Mouse (Mus musculus) neural tube, embryonic 14.5 days (tissue): ENCODE results near the gene Mettl7a1. TPM values are rescaled to one million over a fixed set of nuclear protein-coding genes. Genes with fewer than 3 reads are reported as not detected.
"Not testable (repeated sequence)": the region's sequence is repeated elsewhere in the genome, so short reads cannot be mapped to it uniquely, and the experiment has no call there.

ENCODE experiments used
- ATAC-seq: fragments of 200-750 bp; cut with Nextera tagmentation; 2 replicates; pipeline ENCODE4 v1.8.0; 2017; ENCODE audit warnings: low read depth, mild to moderate bottlenecking, moderate TSS enrichment, moderate library complexity
- H3K27ac ChIP-seq: fragments of 300-500 bp; sonication (generic); 2 replicates; pipeline ENCODE4 v1.5.1; 2014; ENCODE audit warnings: low read depth, mild to moderate bottlenecking, control low read depth, low read length, moderate library complexity, mixed read lengths
- H3K27me3 ChIP-seq: fragments of 300-500 bp; sonication (generic); 2 replicates; pipeline ENCODE4 v1.6.1; 2014; ENCODE audit warnings: low read length; ENCODE audit not compliant: control insufficient read depth, insufficient read depth
- H3K36me3 ChIP-seq: fragments of 300-500 bp; sonication (generic); 2 replicates; pipeline ENCODE4 v1.6.1; 2014; ENCODE audit warnings: low read length, mixed read lengths; ENCODE audit not compliant: control insufficient read depth, insufficient read depth
- H3K4me1 ChIP-seq: fragments of 300-500 bp; sonication (generic); 2 replicates; pipeline ENCODE4 v1.6.1; 2014; ENCODE audit warnings: low read length; ENCODE audit not compliant: control insufficient read depth, insufficient read depth
- H3K4me2 ChIP-seq: fragments of 300-500 bp; sonication (generic); 2 replicates; pipeline ENCODE4 v1.6.1; 2014; ENCODE audit warnings: mild to moderate bottlenecking, low read depth, low read length, control low read depth
- H3K4me3 ChIP-seq: fragments of 300-500 bp; sonication (generic); 2 replicates; pipeline ENCODE4 v1.5.1; 2014; ENCODE audit warnings: low read depth, low read length, control low read depth, mixed read lengths
- H3K9ac ChIP-seq: fragments of 300-500 bp; sonication (generic); replicated peaks from 2 replicates; pipeline ENCODE4 v1.6.1; 2014; ENCODE audit warnings: low read depth, mild to moderate bottlenecking, control low read depth, low read length, mixed read lengths
- H3K9me3 ChIP-seq: fragments of 300-500 bp; sonication (generic); 2 replicates; pipeline ENCODE4 v1.6.1; 2016; ENCODE audit warnings: low read length; ENCODE audit not compliant: control insufficient read depth
- WGBS: fragments of 180-500 bp; shearing (Covaris S2); extraction: QIAGEN DNeasy Blood & Tissue Kit; methylation state at CpG from one replicate; pipeline ENCODE4 v1.1.7; 2014; 5-methylcytosine and 5-hydroxymethylcytosine counted together
- polyA plus RNA-seq: library from polyadenylated mRNA; unstranded; fragments of >200 nt; fragmentation: Nextera tagmentation; extraction: Ambion mirVana; gene quantifications from 2 replicates; pipeline ENCODE4 v1.2.1, GENCODE M21; 2014

Gene Mettl7a1
- polyA plus RNA-seq, 1 experiment from 2014 or later, result 3.6 TPM

DNA sequence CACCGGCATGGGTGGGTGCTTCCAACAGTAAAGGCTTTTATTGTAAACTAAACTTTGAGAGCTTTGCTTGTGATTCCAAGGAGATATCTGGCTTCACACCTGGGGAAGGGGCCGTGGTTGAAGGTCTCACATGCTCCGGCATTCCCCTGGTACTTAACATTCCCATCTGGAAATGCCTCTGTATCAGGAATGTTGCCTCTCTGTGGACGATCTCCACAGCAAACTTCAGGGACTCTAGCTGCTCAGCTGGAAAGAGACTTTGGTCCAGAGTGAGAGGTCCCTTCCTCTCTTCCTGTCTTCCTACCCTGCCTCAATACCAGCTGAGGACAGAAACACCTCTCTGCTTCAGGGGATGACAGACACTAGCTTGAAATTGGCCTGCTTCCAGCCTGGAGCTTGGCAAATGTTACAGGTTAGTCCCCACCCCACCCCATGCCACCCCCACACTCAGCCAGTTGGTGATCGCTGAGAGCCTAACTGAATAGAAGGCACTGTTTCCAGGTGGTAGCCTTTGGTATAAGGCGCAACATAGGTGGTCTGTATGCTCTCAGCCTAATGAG lies 47.6 kb downstream of the Mettl7a1 start:
- Histone ChIP-seq H3K4me1 (no peaks in the 10 kb centered on the region), H3K4me2 (no peak overlapping the region), H3K9me3 (no peaks in the 10 kb centered on the region), H3K27me3 (no peaks in the 10 kb centered on the region), H3K36me3 (no peaks in the 10 kb centered on the region), H3K27ac (no peak overlapping the region), H3K4me3 (no peak overlapping the region), H3K9ac (no peak overlapping the region)
- ATAC-seq, result no peak
- 77% methylated on average over 6 of the region's 6 CpGs for WGBS

DNA sequence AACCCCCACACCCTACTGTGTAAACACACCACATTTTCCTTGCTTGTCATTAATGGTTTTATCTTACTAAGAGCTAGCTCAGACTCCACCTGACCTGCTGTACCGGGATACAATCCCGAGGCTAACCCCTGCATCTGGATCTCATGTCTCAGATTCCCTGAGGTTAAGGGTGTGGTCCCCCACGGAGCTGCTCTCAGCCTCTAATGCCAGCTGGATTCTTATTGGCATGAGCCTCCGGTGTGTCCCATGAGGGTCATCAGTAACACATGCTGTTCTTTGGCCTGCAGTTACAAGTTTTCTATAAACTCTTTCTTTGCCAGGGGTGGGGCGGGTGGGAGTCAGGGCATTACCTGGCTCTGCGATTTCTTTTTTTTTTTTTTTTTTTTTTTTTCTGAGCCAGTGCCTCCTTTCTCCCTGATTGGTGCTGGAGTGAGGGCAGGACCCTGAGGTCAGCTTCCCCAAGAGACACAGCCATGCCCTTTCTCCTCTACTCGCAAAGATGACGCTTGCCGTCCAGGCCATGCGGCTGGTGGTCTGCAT lies 48.8 kb downstream of the Mettl7a1 start, which contains the start of the genes Methig1 and Mettl7a2:
Gene Methig1, plus strand, starts transcription at position 439 of the 540 bp plus-strand sequence.
Gene Mettl7a2, plus strand, starts transcription at position 490 of the 540 bp plus-strand sequence.
- Histone ChIP-seq H3K27ac (no peak within 1 kb of the TSS), H3K9ac (no peak within 1 kb of the TSS), H3K27me3 (no peaks in the 10 kb centered on the region), H3K4me2 (no peak within 1 kb of the TSS), H3K36me3 (no peaks in the 10 kb centered on the region), H3K9me3 (no peaks in the 10 kb centered on the region), H3K4me3 (no peak within 1 kb of the TSS), H3K4me1 (no peaks in the 10 kb centered on the region)
- 85% methylated on average over 10 of the region's 10 CpGs for WGBS
- no peak for ATAC-seq

DNA sequence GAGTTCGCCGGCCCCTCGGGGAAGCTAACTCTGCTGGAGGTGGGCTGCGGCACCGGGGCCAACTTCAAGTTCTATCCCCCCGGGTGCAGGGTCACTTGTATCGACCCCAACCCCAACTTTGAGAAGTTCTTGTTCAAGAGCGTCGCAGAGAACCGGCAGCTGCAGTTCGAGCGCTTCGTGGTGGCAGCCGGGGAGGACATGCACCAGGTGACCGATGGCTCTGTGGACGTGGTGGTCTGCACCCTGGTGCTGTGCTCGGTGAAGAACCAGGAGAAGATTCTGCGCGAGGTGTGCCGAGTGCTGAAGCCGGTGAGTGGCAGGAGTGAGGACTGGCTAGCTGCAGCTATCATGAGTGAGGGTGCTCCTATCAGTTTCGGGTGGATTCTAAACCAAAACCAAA lies 49.5 kb downstream of the Mettl7a1 start:
- H3K4me2 ChIP-seq, H3K4me3 ChIP-seq, H3K27me3 ChIP-seq, ATAC-seq, H3K9me3 ChIP-seq, H3K4me1 ChIP-seq, H3K27ac ChIP-seq, H3K36me3 ChIP-seq, H3K9ac ChIP-seq: not testable (repeated sequence)
- WGBS, result 90% methylated on average over 5 of the region's 22 CpGs

DNA sequence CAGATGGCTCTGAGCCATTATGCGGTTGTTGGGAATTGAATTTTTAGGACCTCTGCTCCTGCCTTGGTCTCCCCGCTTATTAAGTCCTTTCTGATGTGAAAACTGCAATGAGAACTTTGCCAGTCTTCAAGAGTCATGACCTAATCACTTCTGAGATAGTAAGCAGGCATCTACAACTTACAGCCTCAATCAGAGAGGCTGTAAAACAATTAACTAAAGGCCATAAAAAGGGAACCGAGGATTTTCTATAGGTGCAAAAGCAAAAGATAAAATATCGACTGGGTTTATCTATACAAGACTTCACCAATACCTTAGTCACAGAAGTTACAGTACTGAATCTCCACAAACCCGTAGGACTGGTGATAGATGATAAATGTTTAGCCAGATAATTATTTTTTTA lies 51.9 kb downstream of the Mettl7a1 start:
- no peaks in the 10 kb centered on the region for H3K9me3 ChIP-seq
- no peak for ATAC-seq
- no peaks in the 10 kb centered on the region for H3K4me1 ChIP-seq
- H3K4me2 ChIP-seq, result no peak overlapping the region
- H3K36me3 ChIP-seq, result no peaks in the 10 kb centered on the region
- 48% methylated on average over 5 of the region's 5 CpGs for WGBS
- H3K27ac ChIP-seq, result no peak overlapping the region
- H3K9ac ChIP-seq, result no peak overlapping the region
- no peak overlapping the region for H3K4me3 ChIP-seq
- no peaks in the 10 kb centered on the region for H3K27me3 ChIP-seq

DNA sequence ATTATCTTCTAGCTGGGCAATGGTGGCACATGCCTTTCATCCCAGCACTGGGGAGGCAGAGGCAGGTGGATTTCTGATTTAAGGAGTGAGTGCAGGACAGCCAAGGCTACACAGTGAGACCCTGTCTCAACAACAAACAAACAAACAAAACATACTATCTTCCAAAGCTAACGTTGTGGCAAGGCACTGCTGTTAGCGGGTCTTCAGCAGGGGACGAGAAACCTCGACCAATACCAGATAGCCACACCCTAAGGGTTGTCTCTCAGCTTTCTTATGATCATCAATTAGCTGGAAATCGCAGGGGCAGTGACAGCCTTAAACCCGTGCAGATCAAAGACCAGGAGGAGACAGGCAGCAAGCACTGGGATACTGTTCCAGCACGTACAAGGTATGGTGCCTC lies 60.3 kb downstream of the Mettl7a1 start, which contains the start of gene Higd1c:
Gene Higd1c, plus strand, starts transcription at position 301 of the 400 bp plus-strand sequence.
- no peak within 1 kb of the TSS for H3K9ac ChIP-seq
- H3K36me3 ChIP-seq, result no peaks in the 10 kb centered on the region
- no peaks in the 10 kb centered on the region for H3K9me3 ChIP-seq
- H3K4me2 ChIP-seq, result no peak within 1 kb of the TSS
- H3K27me3 ChIP-seq, result no peaks in the 10 kb centered on the region
- H3K4me1 ChIP-seq, result no peaks in the 10 kb centered on the region
- WGBS, result 72% methylated on average over 7 of the region's 7 CpGs
- no peak within 1 kb of the TSS for H3K27ac ChIP-seq
- no peak within 1 kb of the TSS for H3K4me3 ChIP-seq
- ATAC-seq, result no peak

GRCm38 (mm10) chr15:100365967-100366366 lies 62.0 kb downstream of the Mettl7a1 start:
- not testable (repeated sequence) for H3K36me3 ChIP-seq, ATAC-seq, H3K27ac ChIP-seq, H3K4me2 ChIP-seq, H3K4me1 ChIP-seq, H3K4me3 ChIP-seq, H3K9ac ChIP-seq, H3K9me3 ChIP-seq, H3K27me3 ChIP-seq
- 35% methylated on average over 9 of the region's 9 CpGs for WGBS

DNA sequence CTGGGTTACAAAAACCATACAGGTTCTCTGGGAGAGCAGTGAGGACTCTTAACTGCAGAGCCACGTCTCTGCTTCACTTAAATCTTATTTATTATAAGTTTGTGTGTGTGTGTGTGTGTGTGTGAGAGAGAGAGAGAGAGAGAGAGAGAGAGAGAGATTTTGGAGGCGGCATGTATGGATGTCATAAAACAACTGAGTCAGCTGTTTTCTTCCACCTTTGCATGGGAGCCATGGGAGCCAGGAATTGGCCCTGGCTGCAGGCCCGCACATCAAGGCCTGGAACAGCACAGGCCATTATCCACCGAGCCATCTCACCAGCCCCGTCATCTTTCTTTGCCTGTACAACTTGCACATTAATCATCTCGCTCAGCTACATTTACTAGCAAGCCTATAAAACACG lies 63.2 kb downstream of the Mettl7a1 start:
- ATAC-seq, result no peak
- H3K4me1 ChIP-seq, result no peaks in the 10 kb centered on the region
- H3K36me3 ChIP-seq, result no peaks in the 10 kb centered on the region
- H3K4me3 ChIP-seq, result no peak overlapping the region
- WGBS, result 53% methylated on average over 7 of the region's 7 CpGs
- H3K9ac ChIP-seq, result no peak overlapping the region
- H3K9me3 ChIP-seq, result no peaks in the 10 kb centered on the region
- no peak overlapping the region for H3K4me2 ChIP-seq
- H3K27ac ChIP-seq, result no peak overlapping the region
- no peaks in the 10 kb centered on the region for H3K27me3 ChIP-seq

- Histone ChIP-seq H3K27me3 (no peaks in the 10 kb centered on the region), H3K9ac (no peak overlapping the region), H3K4me2 (no peak overlapping the region), H3K27ac (no peak overlapping the region), H3K4me1 (no peaks in the 10 kb centered on the region), H3K4me3 (no peak overlapping the region), H3K9me3 (no peaks in the 10 kb centered on the region), H3K36me3 (no peaks in the 10 kb centered on the region)
- ATAC-seq, result no peak
- WGBS, result 35% methylated on average over 5 of the region's 5 CpGs
These were observed 71.1 kb downstream of the Mettl7a1 start for GRCm38 (mm10) chr15:100375066-100375465.

- 0 out of 2 replicates have a peak, but pooled peaks have one; percentile 28 for ATAC-seq
- not testable (repeated sequence) for H3K4me1 ChIP-seq, H3K27me3 ChIP-seq, H3K9me3 ChIP-seq, H3K36me3 ChIP-seq, H3K27ac ChIP-seq, H3K4me2 ChIP-seq, H3K4me3 ChIP-seq, H3K9ac ChIP-seq
- WGBS, result 41% methylated on average over 4 of the region's 9 CpGs
These were observed 74.0 kb downstream of the Mettl7a1 start for GRCm38 (mm10) chr15:100377847-100378505.
